Mouse (Mus musculus): ENCODE data around the gene Wfdc17. TPM values are rescaled to one million over a fixed set of nuclear protein-coding genes. Genes with fewer than 3 reads are reported as not detected.

Gene Wfdc17
- polyA plus RNA-seq, 2 experiments: 1.2 to 3.0 TPM

DNA sequence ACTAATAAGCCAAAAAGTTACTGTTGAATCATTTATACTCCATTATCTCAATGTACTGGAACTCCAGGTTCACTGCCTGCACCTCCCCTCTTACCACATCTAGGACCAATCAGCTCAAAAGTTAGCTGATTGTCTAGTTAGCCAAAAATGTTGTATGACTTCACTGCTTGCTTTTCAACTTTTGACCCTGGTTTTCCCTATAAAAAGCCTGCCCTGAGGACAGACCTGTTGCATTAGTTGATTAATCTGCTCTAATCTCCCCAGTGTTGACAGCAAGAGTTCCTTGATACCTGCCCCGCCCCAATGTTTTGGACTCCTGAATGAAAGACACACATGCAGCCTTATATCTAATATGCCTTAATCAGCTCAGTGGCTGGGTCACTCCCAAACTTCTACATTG is 27.3 kb downstream of the Wfdc17 start:
- WGBS: 81% methylated on average over 1 of the region's 1 CpGs
- Histone ChIP-seq H3K4me2 (replicated peaks; ENCODE audit: low read depth, low read length, severe bottlenecking) (no peak overlapping the region), H3K27ac (replicated peaks; ENCODE audit: low read depth, low read length) (no peak overlapping the region), H3K9me3 (ENCODE audit: control insufficient read depth, low read length) (no peaks in the 10 kb centered on the region), H3K4me3 (replicated peaks; ENCODE audit: low read length) (no peak overlapping the region), H3K27me3 (ENCODE audit: control insufficient read depth, insufficient read depth, low read length) (no peaks in the 10 kb centered on the region), H3K36me3 (ENCODE audit: control insufficient read depth, insufficient read depth, low read length) (no peaks in the 10 kb centered on the region), H3K4me1 (ENCODE audit: control insufficient read depth, insufficient read depth, low read length) (no peaks in the 10 kb centered on the region), H3K9ac (ENCODE audit: low read depth, low read length, severe bottlenecking) (no peak overlapping the region)
- DNase-seq (ENCODE audit: low spot score) (no peak), ATAC-seq (ENCODE audit: low FRiP score, low read depth) (no peak)
- TF ChIP-seq POLR2A (IDR thresholded peaks at IDR 0.05; ENCODE audit: borderline replicate concordance, extremely low read depth, insufficient read depth, insufficient read length): no peak

GRCm38 (mm10) chr11:83733071-83733640 is 29.4 kb downstream of the Wfdc17 start:
- TF ChIP-seq POLR2A (IDR thresholded peaks at IDR 0.05; ENCODE audit: borderline replicate concordance, extremely low read depth, insufficient read depth, insufficient read length): no peak
- H3K4me1 ChIP-seq (ENCODE audit: control insufficient read depth, insufficient read depth, low read length): no peaks in the 10 kb centered on the region
- H3K27ac ChIP-seq (replicated peaks; ENCODE audit: low read depth, low read length): no peak overlapping the region
- ATAC-seq (ENCODE audit: low FRiP score, low read depth): no peak
- H3K4me3 ChIP-seq (replicated peaks; ENCODE audit: low read length): no peak overlapping the region
- H3K4me2 ChIP-seq (replicated peaks; ENCODE audit: low read depth, low read length, severe bottlenecking): no peak overlapping the region
- H3K9ac ChIP-seq (ENCODE audit: low read depth, low read length, severe bottlenecking): no peak overlapping the region
- H3K27me3 ChIP-seq (ENCODE audit: control insufficient read depth, insufficient read depth, low read length): no peaks in the 10 kb centered on the region
- H3K36me3 ChIP-seq (ENCODE audit: control insufficient read depth, insufficient read depth, low read length): no peaks in the 10 kb centered on the region
- no peaks in the 10 kb centered on the region for H3K9me3 ChIP-seq (ENCODE audit: control insufficient read depth, low read length)
- 80% methylated on average over 5 of the region's 5 CpGs for WGBS
- DNase-seq (ENCODE audit: low spot score): no peak

DNA sequence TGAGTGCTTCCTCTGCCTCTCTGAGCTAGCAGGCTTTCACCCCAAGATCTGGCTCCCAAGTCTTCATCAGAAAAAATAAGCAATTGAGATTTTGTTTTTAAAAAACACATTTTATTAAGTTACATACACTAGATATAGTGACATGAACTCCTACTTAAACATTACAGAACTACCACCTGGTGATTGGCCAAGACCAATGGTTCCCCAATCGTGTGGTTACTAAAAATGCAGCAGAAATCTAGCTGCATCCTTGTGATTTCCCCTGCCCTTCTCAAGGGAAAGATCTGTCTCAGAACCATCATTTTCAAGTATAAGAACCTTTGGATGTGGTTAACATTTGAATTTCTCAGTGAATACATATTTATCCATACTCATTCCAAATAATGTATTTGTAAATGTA is 30.4 kb downstream of the Wfdc17 start:
- Histone ChIP-seq H3K36me3 (ENCODE audit: control insufficient read depth, insufficient read depth, low read length) (no peaks in the 10 kb centered on the region), H3K4me1 (ENCODE audit: control insufficient read depth, insufficient read depth, low read length) (no peaks in the 10 kb centered on the region), H3K27me3 (ENCODE audit: control insufficient read depth, insufficient read depth, low read length) (no peaks in the 10 kb centered on the region), H3K4me2 (replicated peaks; ENCODE audit: low read depth, low read length, severe bottlenecking) (no peak overlapping the region), H3K9me3 (ENCODE audit: control insufficient read depth, low read length) (no peaks in the 10 kb centered on the region), H3K9ac (ENCODE audit: low read depth, low read length, severe bottlenecking) (no peak overlapping the region), H3K4me3 (replicated peaks; ENCODE audit: low read length) (no peak overlapping the region), H3K27ac (replicated peaks; ENCODE audit: low read depth, low read length) (no peak overlapping the region)
- 68% methylated on average over 1 of the region's 1 CpGs for WGBS
- no peak for TF ChIP-seq POLR2A (IDR thresholded peaks at IDR 0.05; ENCODE audit: borderline replicate concordance, extremely low read depth, insufficient read depth, insufficient read length)
- no peak for DNase-seq (ENCODE audit: low spot score)
- no peak for ATAC-seq (ENCODE audit: low FRiP score, low read depth)

- H3K27me3 ChIP-seq (ENCODE audit: control insufficient read depth, insufficient read depth, low read length): no peaks in the 10 kb centered on the region
- DNase-seq (ENCODE audit: low spot score): no peak
- H3K36me3 ChIP-seq (ENCODE audit: control insufficient read depth, insufficient read depth, low read length): no peaks in the 10 kb centered on the region
- no peaks in the 10 kb centered on the region for H3K9me3 ChIP-seq (ENCODE audit: control insufficient read depth, low read length)
- no peak overlapping the region for H3K27ac ChIP-seq (replicated peaks; ENCODE audit: low read depth, low read length)
- no peak overlapping the region for H3K9ac ChIP-seq (ENCODE audit: low read depth, low read length, severe bottlenecking)
- H3K4me2 ChIP-seq (replicated peaks; ENCODE audit: low read depth, low read length, severe bottlenecking): no peak overlapping the region
- no peak overlapping the region for H3K4me3 ChIP-seq (replicated peaks; ENCODE audit: low read length)
- H3K4me1 ChIP-seq (ENCODE audit: control insufficient read depth, insufficient read depth, low read length): no peaks in the 10 kb centered on the region
- no peak for TF ChIP-seq POLR2A (IDR thresholded peaks at IDR 0.05; ENCODE audit: borderline replicate concordance, extremely low read depth, insufficient read depth, insufficient read length)
- no peak for ATAC-seq (ENCODE audit: low FRiP score, low read depth)
- 83% methylated on average over 2 of the region's 2 CpGs for WGBS
Measured at GRCm38 (mm10) chr11:83735881-83736280, 32.1 kb downstream of the Wfdc17 start.

GRCm38 (mm10) chr11:83737109-83737558 is 33.3 kb downstream of the Wfdc17 start:
- TF ChIP-seq POLR2A (IDR thresholded peaks at IDR 0.05; ENCODE audit: borderline replicate concordance, extremely low read depth, insufficient read depth, insufficient read length): no peak
- H3K4me3 ChIP-seq (replicated peaks; ENCODE audit: low read length): no peak overlapping the region

More at GRCm38 (mm10) chr11:83737109-83737558, 33.3 kb downstream of the Wfdc17 start:
- 84% methylated on average over 3 of the region's 3 CpGs for WGBS
- Histone ChIP-seq H3K36me3 (ENCODE audit: control insufficient read depth, insufficient read depth, low read length) (no peaks in the 10 kb centered on the region), H3K9me3 (ENCODE audit: control insufficient read depth, low read length) (no peaks in the 10 kb centered on the region), H3K9ac (ENCODE audit: low read depth, low read length, severe bottlenecking) (no peak overlapping the region), H3K4me2 (replicated peaks; ENCODE audit: low read depth, low read length, severe bottlenecking) (no peak overlapping the region), H3K27me3 (ENCODE audit: control insufficient read depth, insufficient read depth, low read length) (no peaks in the 10 kb centered on the region), H3K27ac (replicated peaks; ENCODE audit: low read depth, low read length) (no peak overlapping the region), H3K4me1 (ENCODE audit: control insufficient read depth, insufficient read depth, low read length) (no peaks in the 10 kb centered on the region)
- DNase-seq (ENCODE audit: low spot score) (no peak), ATAC-seq (ENCODE audit: low FRiP score, low read depth) (no peak)

Measured in limb, embryonic 14.5 days (tissue).